Mouse (Mus musculus): Measurements from ENCODE around the gene Kcnh6.
A peak's percentile ranks its signal among the peaks of the same experiment; 100 is the strongest.
"Not testable (repeated sequence)": the region's sequence is repeated elsewhere in the genome, so short reads cannot be mapped to it uniquely, and the experiment has no call there.

Kcnh6 gene

GRCm38 (mm10) chr11:106013556-106014225 is 5.8 kb downstream of the Kcnh6 start:
- DNase-seq (ENCODE audit: low read depth, low spot score), result no peak

- DNase-seq (ENCODE audit: low read depth, low spot score), result no peak
These were observed 8.5 kb downstream of the Kcnh6 start for GRCm38 (mm10) chr11:106016440-106016839.

- peak; percentile 77 for DNase-seq (ENCODE audit: low read depth, low spot score)
These were observed 12.3 kb downstream of the Kcnh6 start for GRCm38 (mm10) chr11:106020051-106020763.

GRCm38 (mm10) chr11:106025774-106026173 is 17.9 kb downstream of the Kcnh6 start:
- DNase-seq (ENCODE audit: low read depth, low spot score), result no peak

- peak; percentile 44 for DNase-seq (ENCODE audit: low read depth, low spot score)
These were observed 18.7 kb downstream of the Kcnh6 start for GRCm38 (mm10) chr11:106026465-106027151.

- no peak for DNase-seq (ENCODE audit: low read depth, low spot score)
These were observed 19.7 kb downstream of the Kcnh6 start for GRCm38 (mm10) chr11:106027607-106028006.

GRCm38 (mm10) chr11:106032074-106032473 is 24.1 kb downstream of the Kcnh6 start:
- DNase-seq (ENCODE audit: low read depth, low spot score), result not testable (repeated sequence)

GRCm38 (mm10) chr11:106033491-106033919 is 25.6 kb downstream of the Kcnh6 start:
- no peak for DNase-seq (ENCODE audit: low read depth, low spot score)

- no peak for DNase-seq (ENCODE audit: low read depth, low spot score)
These were observed 27.1 kb downstream of the Kcnh6 start for GRCm38 (mm10) chr11:106034986-106035385.

- DNase-seq (ENCODE audit: low read depth, low spot score), result peak; percentile 98
These were observed 28.9 kb downstream of the Kcnh6 start, which contains the start of gene Dcaf7 for GRCm38 (mm10) chr11:106036548-106037417. TSS of gene Dcaf7 (plus strand) at chr11:106036872.

- peak; percentile 90 for DNase-seq (ENCODE audit: low read depth, low spot score)
These were observed 29.5 kb downstream of the Kcnh6 start for GRCm38 (mm10) chr11:106037418-106037751.

- no peak for DNase-seq (ENCODE audit: low read depth, low spot score)
These were observed 36.4 kb downstream of the Kcnh6 start for GRCm38 (mm10) chr11:106044349-106044748.

GRCm38 (mm10) chr11:106045256-106045655 is 37.3 kb downstream of the Kcnh6 start:
- no peak for DNase-seq (ENCODE audit: low read depth, low spot score)

- no peak for DNase-seq (ENCODE audit: low read depth, low spot score)
These were observed 37.9 kb downstream of the Kcnh6 start for GRCm38 (mm10) chr11:106045780-106046179.

- no peak for DNase-seq (ENCODE audit: low read depth, low spot score)
These were observed 38.7 kb downstream of the Kcnh6 start for GRCm38 (mm10) chr11:106046584-106046983.

GRCm38 (mm10) chr11:106053921-106054320 is 46.0 kb downstream of the Kcnh6 start:
- DNase-seq (ENCODE audit: low read depth, low spot score), result no peak

- DNase-seq (ENCODE audit: low read depth, low spot score), result no peak
These were observed 46.7 kb downstream of the Kcnh6 start for GRCm38 (mm10) chr11:106054600-106054999.

- no peak for DNase-seq (ENCODE audit: low read depth, low spot score)
These were observed 47.4 kb downstream of the Kcnh6 start for GRCm38 (mm10) chr11:106055341-106055740.

GRCm38 (mm10) chr11:106056819-106057491 is 49.0 kb downstream of the Kcnh6 start:
- no peak for DNase-seq (ENCODE audit: low read depth, low spot score)

GRCm38 (mm10) chr11:106058020-106058419 is 50.1 kb downstream of the Kcnh6 start:
- peak; percentile 11 for DNase-seq (ENCODE audit: low read depth, low spot score)

GRCm38 (mm10) chr11:106060549-106060948 is 52.6 kb downstream of the Kcnh6 start:
- DNase-seq (ENCODE audit: low read depth, low spot score), result no peak

Measured in ES-CJ7 (cell line).